In genomic region chr3:52469397-52469796, GRCm38 (mm10) we compare ENCODE assay signal across 15 mouse cellular contexts.
"Had no signal": no experiment of that assay in that cellular context is flagged by ENCODE, and none has a peak within 500 bp of the region (broad histone marks: within the 10 kb centered on the region; RNA-seq: fewer than 3 reads in every experiment).

No protein-coding gene starts in this region.

- H3K4me1 ChIP-seq: megakaryocyte, embryonic 14.5 days; midbrain, embryonic 15.5 days; stomach, embryonic 15.5 days had no signal

- H3K36me3 ChIP-seq: midbrain, embryonic 15.5 days; neural tube, embryonic 12.5 days; stomach, embryonic 15.5 days had no signal

- H3K27me3 ChIP-seq: midbrain, embryonic 13.5 days; midbrain, embryonic 15.5 days; neural tube, embryonic 12.5 days; stomach, embryonic 15.5 days had no signal

- H3K27ac ChIP-seq: midbrain, embryonic 13.5 days; midbrain, embryonic 15.5 days; neural tube, embryonic 12.5 days; stomach, embryonic 15.5 days; stomach, postnatal 0 days had no signal

- H3K4me2 ChIP-seq: lung, embryonic 14.5 days; midbrain, embryonic 11.5 days; midbrain, embryonic 13.5 days; midbrain, embryonic 15.5 days; neural tube, embryonic 12.5 days; stomach, embryonic 15.5 days had no signal

- DNase-seq: lung, adult 18-20 months; lung, embryonic 14.5 days; lung, postnatal 10 days; lung, postnatal 4 days; right cerebral cortex, postnatal 14 days; thymus, adult 2 months; thymus, postnatal 14 days; thymus, postnatal 36 days had no signal

- H3K4me3 ChIP-seq: megakaryocyte, embryonic 14.5 days; midbrain, embryonic 13.5 days; midbrain, embryonic 15.5 days; neural tube, embryonic 12.5 days; stomach, embryonic 15.5 days had no signal

- ATAC-seq: midbrain, embryonic 13.5 days; midbrain, embryonic 15.5 days had no signal

- H3K9ac ChIP-seq: lung, embryonic 14.5 days; midbrain, embryonic 13.5 days; midbrain, embryonic 15.5 days; neural tube, embryonic 12.5 days; stomach, embryonic 15.5 days had no signal

- H3K9me3 ChIP-seq: stomach, embryonic 15.5 days had no signal
